ENCODE assay signal across 12 mouse cellular contexts in the genomic region with DNA sequence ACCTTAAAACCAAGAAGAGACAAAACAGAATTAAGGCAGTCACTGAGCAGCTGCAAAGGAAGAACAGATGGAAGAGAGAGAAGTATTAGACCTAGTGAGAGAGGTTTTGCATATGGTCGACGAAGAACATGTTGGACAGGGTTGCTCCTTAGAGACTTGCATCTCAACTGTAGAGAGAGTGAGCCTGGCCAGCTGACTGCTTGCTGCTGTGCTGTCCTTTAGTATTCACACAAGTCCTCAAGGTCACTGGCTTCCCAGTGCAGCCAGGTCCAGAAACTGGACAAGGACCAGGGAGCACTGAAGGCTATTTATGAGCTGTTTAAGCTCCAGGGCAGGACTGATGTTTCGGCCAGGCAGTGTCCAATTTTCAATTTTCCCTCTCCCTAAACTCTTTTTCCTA.
DNase-seq lines count a peak whose midpoint lies in the region; ATAC-seq and TF ChIP-seq lines count a peak whose summit lies in the region.
"Had no signal": no experiment of that assay in that cellular context is flagged by ENCODE, and none has a peak within 500 bp of the region (broad histone marks: within the 10 kb centered on the region; RNA-seq: fewer than 3 reads in every experiment).

No protein-coding gene starts in this region.

- no peak for ATAC-seq in heart, embryonic 12.5 days (ENCODE audit: insufficient number of reproducible peaks, low FRiP score)
- 0 out of 2 replicates have a peak, but pooled peaks have one; percentile 45 for ATAC-seq in forebrain, embryonic 16.5 days
- peak; percentile 67 for ATAC-seq in limb, embryonic 14.5 days (ENCODE audit: low FRiP score, low read depth)

- WGBS in heart, embryonic 12.5 days: 65% methylated on average over 3 of the region's 3 CpGs
- WGBS in forebrain, embryonic 16.5 days: 47% methylated on average over 3 of the region's 3 CpGs
- 59% methylated on average over 3 of the region's 3 CpGs for WGBS in limb, embryonic 14.5 days

- peak; percentile 4 for DNase-seq in heart, adult 9 months (ENCODE audit: low spot score in 2 of 2)
- DNase-seq in adrenal gland, postnatal 25 days: peak; percentile 18
- DNase-seq in limb, embryonic 14.5 days (ENCODE audit: low spot score): peak; percentile 36
- DNase-seq in kidney, adult 8-10 months: no peak
- no peak for DNase-seq in thymus, adult 18-20 months
- no peak for DNase-seq in spleen, postnatal 36 days (ENCODE audit: low spot score in 2 of 2)
- DNase-seq: lung, adult 2 months; right cerebral cortex, postnatal 25 days had no signal

- no peaks in the 10 kb centered on the region for H3K27me3 ChIP-seq in heart, embryonic 12.5 days (replicated peaks)
- no peaks in the 10 kb centered on the region for H3K27me3 ChIP-seq in forebrain, embryonic 16.5 days (replicated peaks; ENCODE audit: control insufficient read depth, insufficient read depth, low read length)
- no peaks in the 10 kb centered on the region for H3K27me3 ChIP-seq in limb, embryonic 14.5 days (ENCODE audit: control insufficient read depth, insufficient read depth, low read length)

- no peak overlapping the region for H3K4me2 ChIP-seq in heart, embryonic 12.5 days
- no peak overlapping the region for H3K4me2 ChIP-seq in forebrain, embryonic 16.5 days (ENCODE audit: low read length)
- H3K4me2 ChIP-seq in limb, embryonic 14.5 days (replicated peaks; ENCODE audit: low read depth, low read length, severe bottlenecking): no peak overlapping the region

- TF ChIP-seq POLR2A in limb, embryonic 14.5 days (IDR thresholded peaks at IDR 0.05; ENCODE audit: borderline replicate concordance, extremely low read depth, insufficient read depth, insufficient read length): no peak

- H3K4me1 ChIP-seq in heart, embryonic 12.5 days (replicated peaks): no peaks in the 10 kb centered on the region
- H3K4me1 ChIP-seq in forebrain, embryonic 16.5 days (replicated peaks; ENCODE audit: control insufficient read depth, insufficient read depth, low read length): 0 out of 2 replicates have a peak, but pooled peaks cover 3% of the 10 kb centered on the region
- no peaks in the 10 kb centered on the region for H3K4me1 ChIP-seq in limb, embryonic 14.5 days (ENCODE audit: control insufficient read depth, insufficient read depth, low read length)

- no peak overlapping the region for H3K9ac ChIP-seq in heart, embryonic 12.5 days
- H3K9ac ChIP-seq in forebrain, embryonic 16.5 days (replicated peaks; ENCODE audit: low read depth, low read length): no peak overlapping the region
- H3K9ac ChIP-seq in limb, embryonic 14.5 days (ENCODE audit: low read depth, low read length, severe bottlenecking): no peak overlapping the region

- H3K4me3 ChIP-seq in heart, embryonic 12.5 days: no peak overlapping the region
- no peak overlapping the region for H3K4me3 ChIP-seq in forebrain, embryonic 16.5 days (replicated peaks; ENCODE audit: low read length)
- no peak overlapping the region for H3K4me3 ChIP-seq in limb, embryonic 14.5 days (replicated peaks; ENCODE audit: low read length)
- H3K4me3 ChIP-seq: myocyte had no signal

- H3K27ac ChIP-seq in heart, embryonic 12.5 days (ENCODE audit: poor library complexity, severe bottlenecking): no peak overlapping the region
- H3K27ac ChIP-seq in forebrain, embryonic 16.5 days (ENCODE audit: low read length): no peak overlapping the region
- no peak overlapping the region for H3K27ac ChIP-seq in limb, embryonic 14.5 days (replicated peaks; ENCODE audit: low read depth, low read length)

- H3K36me3 ChIP-seq in heart, embryonic 12.5 days: no peaks in the 10 kb centered on the region
- H3K36me3 ChIP-seq in forebrain, embryonic 16.5 days (ENCODE audit: control insufficient read depth, insufficient read depth): no peaks in the 10 kb centered on the region
- no peaks in the 10 kb centered on the region for H3K36me3 ChIP-seq in limb, embryonic 14.5 days (ENCODE audit: control insufficient read depth, insufficient read depth, low read length)
- H3K36me3 ChIP-seq: G1E had no signal

- H3K9me3 ChIP-seq in heart, embryonic 12.5 days (replicated peaks): no peaks in the 10 kb centered on the region
- H3K9me3 ChIP-seq in forebrain, embryonic 16.5 days (ENCODE audit: control insufficient read depth, low read length): no peaks in the 10 kb centered on the region
- no peaks in the 10 kb centered on the region for H3K9me3 ChIP-seq in limb, embryonic 14.5 days (ENCODE audit: control insufficient read depth, low read length)
- H3K9me3 ChIP-seq: G1E had no signal

Comparison
In these comparisons a context has a peak if more than half of its experiments do, and no peak if none do; other contexts are left out.
1. DNase-seq: peak in heart, adult 9 months (2 of 2), adrenal gland, postnatal 25 days (single experiment) and limb, embryonic 14.5 days (single experiment); none in kidney, adult 8-10 months (0 of 2), thymus, adult 18-20 months (0 of 2) and spleen, postnatal 36 days (0 of 2).